In genomic region chr11:52273183-52273941, GRCm38 (mm10) we compare ENCODE assay signal across 10 mouse cellular contexts. TPM values are rescaled to one million over a fixed set of nuclear protein-coding genes. Genes with fewer than 3 reads are reported as not detected.
A peak's percentile ranks its signal among the peaks of the same experiment; 100 is the strongest.
DNase-seq lines count a peak whose midpoint lies in the region; ATAC-seq and TF ChIP-seq lines count a peak whose summit lies in the region.
"Had no signal": no experiment of that assay in that cellular context is flagged by ENCODE, and none has a peak within 500 bp of the region (broad histone marks: within the 10 kb centered on the region; RNA-seq: fewer than 3 reads in every experiment).

No protein-coding gene starts in this region.

- no peaks in the 10 kb centered on the region for H3K79me2 ChIP-seq in heart, adult 2 months (replicated peaks; ENCODE audit: control insufficient read depth, insufficient read depth, low read length)

- TF ChIP-seq EP300 in heart, adult 2 months (IDR thresholded peaks at IDR 0.05; ENCODE audit: insufficient read depth, low read depth, low read length): no peak

- H3K27me3 ChIP-seq in hindbrain, embryonic 10.5 days (ENCODE audit: insufficient read depth, poor library complexity, severe bottlenecking): no peaks in the 10 kb centered on the region
- H3K27me3 ChIP-seq in hindbrain, embryonic 12.5 days: 0 out of 2 replicates have a peak, but pooled peaks cover 3% of the 10 kb centered on the region
- no peaks in the 10 kb centered on the region for H3K27me3 ChIP-seq in heart, adult 2 months (ENCODE audit: control insufficient read depth, insufficient read depth, low read length)
- H3K27me3 ChIP-seq: limb, embryonic 12.5 days; neural tube, embryonic 13.5 days had no signal

- no peak for TF ChIP-seq POLR2A in heart, adult 2 months (IDR thresholded peaks at IDR 0.05; ENCODE audit: insufficient read depth, low read depth, low read length)

- peaks cover 16% of the 10 kb centered on the region; the same call in 1 of the 2 replicates for H3K36me3 ChIP-seq in hindbrain, embryonic 10.5 days
- H3K36me3 ChIP-seq in hindbrain, embryonic 12.5 days: no peaks in the 10 kb centered on the region
- no peaks in the 10 kb centered on the region for H3K36me3 ChIP-seq in heart, adult 2 months (ENCODE audit: control insufficient read depth, insufficient read depth, low read length)
- H3K36me3 ChIP-seq: neural tube, embryonic 13.5 days had no signal

- no peak overlapping the region for H3K4me3 ChIP-seq in hindbrain, embryonic 10.5 days
- H3K4me3 ChIP-seq in hindbrain, embryonic 12.5 days: no peak overlapping the region
- no peak overlapping the region for H3K4me3 ChIP-seq in heart, adult 2 months
- H3K4me3 ChIP-seq: limb, embryonic 12.5 days; neural tube, embryonic 13.5 days had no signal

- WGBS in hindbrain, embryonic 10.5 days: 78% methylated on average over 11 of the region's 11 CpGs
- 81% methylated on average over 11 of the region's 11 CpGs for WGBS in hindbrain, embryonic 12.5 days
- WGBS in heart, adult 2 months: 53% methylated on average over 11 of the region's 11 CpGs

- no peak for DNase-seq in hindbrain, embryonic 10.5 days (ENCODE audit: low spot score)
- DNase-seq in MN1 (ENCODE audit: low spot score): peak; percentile 30
- peak; percentile 38 to 45 for DNase-seq in heart, adult 2 months
- DNase-seq in lung, postnatal 25 days (ENCODE audit: low spot score): peak; percentile 85
- no peak for DNase-seq in c-Kit-positive CD71-positive TER-119-positive erythroid progenitor cells, embryonic 14.5 days (ENCODE audit: low spot score)
- DNase-seq in gastrocnemius, postnatal 14 days: no peak
- no peak for DNase-seq in gastrocnemius, adult 8-10 months (ENCODE audit: low spot score in 2 of 2)

- peaks cover 25% of the 10 kb centered on the region for H3K4me1 ChIP-seq in hindbrain, embryonic 10.5 days (replicated peaks)
- H3K4me1 ChIP-seq in hindbrain, embryonic 12.5 days: peaks cover 17% of the 10 kb centered on the region
- H3K4me1 ChIP-seq in heart, adult 2 months (ENCODE audit: control insufficient read depth, insufficient read depth, low read length): peaks cover 8% of the 10 kb centered on the region

- H3K9ac ChIP-seq in hindbrain, embryonic 12.5 days: no peak overlapping the region
- H3K9ac ChIP-seq in heart, adult 2 months (ENCODE audit: low read depth, low read length): no peak overlapping the region
- H3K9ac ChIP-seq: limb, embryonic 12.5 days; neural tube, embryonic 13.5 days had no signal

- peak overlapping the region; percentile 23; the same call in 1 of the 2 replicates for H3K27ac ChIP-seq in hindbrain, embryonic 10.5 days
- no peak overlapping the region for H3K27ac ChIP-seq in hindbrain, embryonic 12.5 days
- H3K27ac ChIP-seq in heart, adult 2 months: no peak overlapping the region
- H3K27ac ChIP-seq: limb, embryonic 12.5 days; neural tube, embryonic 13.5 days had no signal

- intact Hi-C loops in heart, adult 2 months (cut with DNase I): no loop called here
- intact Hi-C loops in gastrocnemius, postnatal 14 days (cut with DNase I; ENCODE audit: low total_unique reads): no loop called here

- ATAC-seq in hindbrain, embryonic 12.5 days (ENCODE audit: low FRiP score): no peak

- no peaks in the 10 kb centered on the region for H3K9me3 ChIP-seq in hindbrain, embryonic 10.5 days
- no peaks in the 10 kb centered on the region for H3K9me3 ChIP-seq in hindbrain, embryonic 12.5 days (replicated peaks)
- H3K9me3 ChIP-seq: limb, embryonic 12.5 days; neural tube, embryonic 13.5 days had no signal

- H3K4me2 ChIP-seq in hindbrain, embryonic 12.5 days (replicated peaks): no peak overlapping the region
- H3K4me2 ChIP-seq: limb, embryonic 12.5 days; neural tube, embryonic 13.5 days had no signal

- TF ChIP-seq CTCF in heart, adult 2 months (IDR thresholded peaks at IDR 0.05): no peak

RNA-seq across cellular contexts. Expression of gene Tcf7, which starts 9.5 kb away (rescaled TPM):
- 9.3 and 10.8 TPM in 2 replicates for polyA plus RNA-seq in hindbrain, embryonic 10.5 days (2016; fragmentation: Nextera tagmentation; extraction: Ambion mirVana)
- polyA plus RNA-seq in hindbrain, embryonic 12.5 days (2016; fragmentation: Nextera tagmentation; extraction: Ambion mirVana): 7.6 and 8.6 TPM in 2 replicates
- total RNA-seq in heart, adult 2 months (2021): under 1 TPM; 0.73 to 0.96 TPM
- 2.3 and 3.1 TPM in 2 replicates for polyA plus RNA-seq in heart, adult 2 months (2012; rRNA removed)
- total RNA-seq in gastrocnemius, postnatal 14 days (2021): 1 to 10 TPM; 1.9 to 2.0 TPM
- total RNA-seq in gastrocnemius, adult 8-10 months (2022): under 1 TPM; 0.31 to 0.39 (median 0.34) TPM

RNA-seq across cellular contexts. Expression of gene Skp1a, which starts 41.6 kb away (rescaled TPM):
- polyA plus RNA-seq in hindbrain, embryonic 10.5 days (2016; fragmentation: Nextera tagmentation; extraction: Ambion mirVana): 905 and 976 TPM in 2 replicates
- polyA plus RNA-seq in hindbrain, embryonic 12.5 days (2016; fragmentation: Nextera tagmentation; extraction: Ambion mirVana): 978 and 979 TPM in 2 replicates
- total RNA-seq in heart, adult 2 months (2021): 100 to 1,000 TPM; 241 to 255 TPM
- 38.9 and 72.9 TPM in 2 replicates for polyA plus RNA-seq in heart, adult 2 months (2012; rRNA removed)
- total RNA-seq in gastrocnemius, postnatal 14 days (2021): 100 to 1,000 TPM; 244 to 247 TPM
- 100 to 1,000 TPM; 285 to 312 (median 290) TPM for total RNA-seq in gastrocnemius, adult 8-10 months (2022)

RNA-seq across cellular contexts. Expression of gene Olfr1371, which starts 59.6 kb away (rescaled TPM):
- not detected in 2 replicates for polyA plus RNA-seq in hindbrain, embryonic 10.5 days (2016; fragmentation: Nextera tagmentation; extraction: Ambion mirVana)
- polyA plus RNA-seq in hindbrain, embryonic 12.5 days (2016; fragmentation: Nextera tagmentation; extraction: Ambion mirVana): not detected in 2 replicates
- total RNA-seq in heart, adult 2 months (2021): not detected
- not detected in 2 replicates for polyA plus RNA-seq in heart, adult 2 months (2012; rRNA removed)
- not detected for total RNA-seq in gastrocnemius, postnatal 14 days (2021)
- total RNA-seq in gastrocnemius, adult 8-10 months (2022): not detected
- polyA plus RNA-seq: limb, embryonic 12.5 days; neural tube, embryonic 13.5 days had no signal

Comparison
In these comparisons a context has a peak if more than half of its experiments do, and no peak if none do; other contexts are left out.
1. DNase-seq: peak in MN1 (single experiment), heart, adult 2 months (2 of 2) and lung, postnatal 25 days (single experiment); none in hindbrain, embryonic 10.5 days (single experiment), c-Kit-positive CD71-positive TER-119-positive erythroid progenitor cells, embryonic 14.5 days (single experiment), gastrocnemius, postnatal 14 days (single experiment) and gastrocnemius, adult 8-10 months (0 of 2).